Mouse (Mus musculus) G1E-ER4 (cell line): ENCODE data around the gene Blmh. TPM values are rescaled to one million over a fixed set of nuclear protein-coding genes. Genes with fewer than 3 reads are reported as not detected.

ENCODE experiments used
- GATA1 ChIP-seq: IDR thresholded peaks from one replicate; pipeline ENCODE4 v1.8.0; 2012; ENCODE audit warnings: low read length, inconsistent platforms
- polyA plus RNA-seq: library from polyadenylated mRNA; stranded (reverse); fragments of >175 nt; gene quantifications from 2 replicates; pipeline ENCODE4 v1.2.3, GENCODE M21; 2012

Gene Blmh
- 23.0 and 23.7 TPM in 2 replicates for polyA plus RNA-seq

DNA sequence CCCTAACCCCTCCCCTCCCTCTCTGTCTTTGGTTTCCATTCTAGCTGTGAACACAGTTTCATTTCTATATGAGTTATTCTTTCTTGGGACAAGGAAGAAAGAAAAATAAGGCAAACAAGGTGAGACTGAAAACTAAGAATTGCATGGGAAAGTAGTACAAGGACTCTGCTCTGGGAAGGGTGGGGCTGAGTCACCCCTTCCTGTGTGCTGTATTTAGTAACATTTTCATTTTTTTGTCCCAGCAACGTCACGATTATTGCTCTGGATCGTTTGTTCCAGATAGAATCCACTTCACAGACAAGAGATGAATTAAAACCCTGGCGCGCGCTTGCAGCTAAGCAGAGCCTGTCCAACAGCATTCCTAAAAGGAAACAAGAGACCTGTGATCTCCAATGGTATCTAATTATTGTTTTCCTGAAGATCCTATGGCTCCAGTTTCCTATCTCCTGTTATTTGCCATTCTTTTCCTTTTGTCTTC, at the start of gene Blmh:
TSS of gene Blmh (plus strand) at position 51 of the 478 bp plus-strand sequence.
- TF ChIP-seq GATA1 = no peak

DNA sequence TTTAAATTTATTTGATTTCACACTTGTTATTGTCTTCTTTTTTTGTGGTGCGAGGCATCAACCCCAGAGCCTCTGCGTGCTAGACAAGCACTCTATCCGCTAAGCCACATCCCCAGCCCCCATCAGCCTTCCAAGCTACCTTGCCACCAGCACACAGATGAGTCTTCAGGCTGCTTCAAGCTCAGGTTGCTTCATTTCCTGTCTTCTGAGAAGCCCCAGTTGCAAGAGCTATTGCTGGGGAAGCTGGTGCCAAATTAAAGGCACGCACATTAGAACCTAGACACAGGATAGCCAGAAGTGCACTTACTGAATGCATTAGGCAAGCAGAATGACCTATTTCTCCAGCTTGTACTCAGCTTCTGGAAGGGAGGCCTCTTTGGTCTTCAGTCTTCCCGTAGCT, 44.8 kb upstream of the Blmh start:
- TF ChIP-seq GATA1 = no peak

DNA sequence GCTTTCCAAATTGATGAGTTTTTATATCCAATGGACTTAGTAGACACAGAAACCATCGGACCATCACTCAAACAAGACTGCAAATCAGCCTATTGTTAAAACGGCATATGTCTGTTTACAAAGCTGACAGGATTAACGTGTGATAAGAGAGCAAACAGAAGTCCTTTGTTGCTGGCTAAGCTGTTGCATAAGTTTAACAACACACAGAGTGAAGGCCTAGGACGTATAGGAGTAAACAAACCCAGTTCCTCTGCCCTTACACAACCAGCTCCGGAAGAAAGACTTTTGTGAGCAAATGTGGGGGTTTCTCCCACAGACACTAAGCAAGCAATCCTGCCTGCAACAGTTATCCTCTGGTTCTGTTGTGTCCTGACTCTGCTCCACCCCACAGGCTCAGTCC, 40.2 kb upstream of the Blmh start:
- TF ChIP-seq GATA1 = no peak

DNA sequence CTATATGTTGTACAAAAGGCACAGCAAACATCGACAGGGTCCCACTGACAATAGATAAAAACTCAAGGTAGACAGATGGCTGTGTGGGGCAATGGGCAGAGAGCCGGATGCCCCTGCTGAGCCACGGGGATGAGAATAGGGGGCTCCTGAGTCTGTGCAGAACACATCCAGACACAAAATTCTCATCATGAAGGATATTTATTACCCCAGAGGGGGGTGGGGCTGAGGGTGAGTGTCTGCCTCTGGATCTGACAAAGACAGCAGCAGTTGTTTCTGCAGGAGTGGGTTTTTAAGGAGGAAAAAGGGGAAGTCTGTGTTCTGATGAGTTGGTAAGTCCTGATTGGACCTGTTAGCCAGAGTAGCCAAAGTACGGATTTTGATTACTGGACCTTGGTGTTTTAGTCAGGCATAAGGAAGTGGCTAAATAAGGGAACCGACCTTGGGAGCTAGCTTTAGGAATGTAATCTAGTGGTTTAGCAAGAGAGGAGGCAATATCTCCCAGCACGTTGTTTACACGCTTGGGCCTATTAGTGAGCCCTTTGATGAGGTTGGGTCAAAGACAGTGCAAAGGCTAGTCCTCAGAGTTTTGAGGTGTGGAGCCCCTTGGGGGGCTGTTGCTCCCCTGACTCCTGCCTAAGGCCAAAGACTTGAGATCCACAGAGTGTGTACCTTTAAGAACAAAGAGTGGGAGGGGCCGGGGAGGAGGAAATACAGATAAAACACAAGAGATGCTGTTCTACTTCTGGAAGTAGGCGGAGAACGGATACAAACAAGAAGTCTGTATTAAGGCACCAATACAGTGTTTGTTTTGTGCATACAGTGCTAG, 35.1 kb upstream of the Blmh start:
- no peak for TF ChIP-seq GATA1

DNA sequence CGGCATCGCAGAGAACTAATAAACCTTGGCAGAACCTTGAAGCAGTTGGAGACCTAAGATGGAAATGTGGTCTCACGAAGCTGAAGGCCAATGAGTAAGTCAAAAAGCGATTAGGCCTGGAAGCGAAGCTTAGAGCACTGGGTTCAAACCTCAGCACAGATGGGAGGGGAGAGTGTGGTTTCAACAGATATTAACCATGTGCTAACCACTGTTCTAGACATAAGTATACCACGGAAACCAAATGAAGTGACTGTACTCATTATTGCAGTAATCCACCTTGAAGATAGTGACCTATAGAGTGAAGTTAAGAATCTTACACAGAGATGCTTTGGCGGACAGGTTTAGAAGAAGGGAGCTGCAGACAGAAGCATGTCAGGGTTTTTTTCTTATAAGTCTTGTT, 33.4 kb upstream of the Blmh start:
- TF ChIP-seq GATA1 = no peak

DNA sequence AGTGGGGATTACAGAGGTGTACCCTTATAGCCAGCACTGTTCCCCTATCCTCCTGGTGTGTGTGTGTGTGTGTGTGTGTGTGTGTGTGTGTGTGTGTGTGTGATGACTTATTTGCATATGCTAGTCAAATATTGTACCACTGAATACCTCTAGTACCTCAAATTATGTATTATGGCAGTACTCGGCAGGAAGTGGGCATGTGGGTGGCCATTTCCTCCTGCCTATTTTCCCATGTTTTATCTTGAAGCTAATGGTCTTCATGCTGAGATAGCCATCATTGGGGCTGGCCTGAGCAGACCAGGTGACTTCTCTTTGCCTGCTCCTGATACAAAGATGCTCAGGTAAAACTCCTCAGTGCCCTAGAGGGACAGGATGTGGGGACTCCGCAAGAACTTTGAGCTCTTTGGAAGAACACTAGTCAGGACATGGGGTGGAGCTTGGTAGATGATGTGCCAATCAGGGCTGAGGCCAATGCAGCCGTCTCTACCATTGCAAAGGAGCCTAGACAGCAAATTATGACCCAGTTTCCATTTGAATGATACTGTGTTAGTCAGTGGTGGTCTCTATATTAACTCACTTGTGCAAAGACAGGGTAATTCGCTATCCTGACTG, 32.8 kb upstream of the Blmh start:
- no peak for TF ChIP-seq GATA1

DNA sequence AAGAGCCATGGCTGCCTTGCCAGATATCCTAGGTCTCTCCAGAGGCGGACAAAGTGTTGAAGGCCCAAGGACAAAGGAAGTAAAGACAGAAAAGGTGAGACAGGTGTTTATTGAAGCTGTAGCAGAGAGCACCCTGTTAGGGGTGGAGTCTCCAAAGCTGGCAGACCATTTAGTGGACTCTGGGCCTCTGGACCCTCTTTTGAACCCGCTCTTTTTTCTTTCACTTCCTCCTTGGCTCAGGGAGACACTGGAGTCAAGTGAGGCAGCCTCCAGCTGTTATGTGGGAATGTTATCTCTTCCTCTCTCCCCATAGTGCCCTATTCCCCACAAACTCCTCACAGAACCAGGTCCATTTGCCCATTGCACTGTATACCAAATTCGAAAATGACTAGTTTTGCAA, 31.6 kb upstream of the Blmh start:
- TF ChIP-seq GATA1 = no peak

DNA sequence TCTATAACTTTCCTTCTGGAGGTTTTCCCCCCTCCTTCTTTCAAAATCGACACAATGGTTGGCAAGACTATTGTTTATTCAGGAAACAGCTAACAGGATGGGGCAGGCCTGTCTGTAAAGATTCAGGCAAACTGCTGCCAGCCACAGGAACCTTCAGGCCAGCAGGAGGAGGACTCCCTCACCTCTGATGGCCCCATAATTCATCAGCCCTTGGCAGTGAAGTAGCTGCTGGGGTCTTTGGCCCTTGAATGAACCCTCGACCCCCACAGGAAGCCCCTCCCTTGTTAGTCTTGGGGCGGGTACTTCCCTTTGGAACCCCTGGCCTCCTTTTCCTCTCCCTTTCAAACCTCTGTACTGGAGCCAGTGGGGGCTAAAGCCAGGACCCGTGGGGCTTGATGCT, 31.0 kb upstream of the Blmh start:
- TF ChIP-seq GATA1 = no peak

DNA sequence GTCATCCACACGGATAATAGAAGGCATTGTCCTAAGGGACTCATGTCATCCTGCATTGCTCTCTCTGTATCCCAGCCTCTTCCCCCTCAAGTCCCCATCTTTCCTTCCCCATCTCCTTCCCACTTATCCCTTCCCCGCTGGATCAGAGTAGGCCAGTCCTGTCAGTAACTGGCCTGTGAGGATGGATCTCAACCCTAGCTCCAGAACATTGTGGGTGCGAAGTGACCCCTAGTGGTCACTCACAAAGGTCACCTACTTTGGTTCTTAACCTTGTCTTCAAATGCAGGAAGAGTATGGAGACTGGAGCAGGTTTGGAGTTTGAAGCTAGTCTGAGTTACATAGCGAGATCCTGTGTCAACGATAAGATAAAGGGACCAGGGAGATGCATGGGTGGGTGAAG, 30.4 kb upstream of the Blmh start:
- no peak for TF ChIP-seq GATA1

DNA sequence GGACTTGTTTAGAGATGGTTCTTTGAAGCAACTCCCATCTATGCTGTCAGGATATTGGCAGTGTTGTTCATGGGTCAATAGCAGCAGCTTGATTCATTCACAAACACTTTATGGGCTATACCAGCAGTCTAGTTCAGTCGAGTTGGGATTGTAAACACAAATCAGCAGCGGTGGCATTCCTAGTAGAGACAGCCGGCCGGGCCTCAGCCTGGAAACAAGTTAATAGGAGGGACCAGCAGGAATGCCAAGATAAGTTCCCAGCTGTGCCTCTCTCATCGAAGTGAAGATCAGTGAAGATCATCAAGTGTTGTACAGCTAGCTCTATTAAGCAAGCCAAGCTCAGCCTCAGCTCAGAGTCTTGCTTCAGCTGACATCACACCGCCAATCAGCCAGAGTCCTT, 28.2 kb upstream of the Blmh start:
- TF ChIP-seq GATA1 = no peak

DNA sequence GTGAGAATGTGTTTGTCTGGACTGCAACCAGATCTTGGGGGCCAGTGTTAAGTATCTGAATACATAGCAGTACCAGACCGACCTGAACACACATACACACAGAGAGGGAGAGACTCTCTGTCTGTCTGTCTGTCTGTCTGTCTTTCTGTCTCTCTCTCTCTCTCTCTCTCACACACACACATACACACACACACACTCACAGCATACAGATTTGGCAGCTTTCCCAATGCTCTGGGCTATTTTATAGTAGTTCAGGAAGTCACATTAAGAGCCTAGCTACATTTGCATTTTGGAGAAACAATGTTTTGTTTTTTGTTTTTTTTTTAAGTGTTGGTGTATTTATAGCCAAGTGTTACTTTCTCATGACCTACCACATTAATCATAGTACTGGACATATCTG, 27.5 kb upstream of the Blmh start:
- TF ChIP-seq GATA1 = no peak

DNA sequence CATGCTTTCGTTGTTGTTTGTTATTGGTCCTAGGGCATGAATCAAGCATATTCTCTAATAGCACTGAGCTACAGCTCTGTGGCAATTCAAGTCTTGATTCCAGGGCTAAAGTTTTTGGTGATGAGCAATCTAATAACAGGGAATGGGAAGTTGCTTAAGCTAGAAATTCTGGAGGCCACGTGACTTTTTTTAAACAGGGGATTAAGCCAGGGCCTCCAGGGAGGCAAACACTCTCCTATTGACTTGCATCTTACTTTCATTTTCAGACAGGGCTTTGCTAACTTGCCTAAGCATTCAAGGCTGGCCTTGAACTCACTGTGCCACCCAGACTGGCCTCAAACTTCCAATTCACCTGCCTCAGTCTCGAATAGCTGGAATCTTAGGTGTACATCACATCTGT, 26.7 kb upstream of the Blmh start:
- no peak for TF ChIP-seq GATA1

DNA sequence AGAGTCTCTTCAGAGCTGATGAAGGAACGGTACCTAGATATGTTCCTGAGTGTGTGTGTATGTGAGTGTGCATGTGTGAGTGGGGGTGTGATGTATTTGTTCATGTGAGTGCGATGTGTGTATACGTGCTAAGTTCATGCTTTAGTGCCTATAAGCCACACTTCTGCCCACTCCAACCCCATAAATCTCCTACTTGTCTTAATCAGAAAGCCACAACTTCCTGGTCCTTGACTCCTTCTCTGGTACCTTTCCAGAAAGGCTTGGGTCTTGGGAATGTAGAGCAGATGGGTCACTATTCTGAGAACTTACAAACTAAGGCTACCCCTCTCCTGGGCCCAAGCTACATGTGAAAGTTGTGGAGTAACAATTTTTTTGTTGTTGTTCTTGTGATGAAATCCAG, 25.9 kb upstream of the Blmh start:
- TF ChIP-seq GATA1 = no peak

DNA sequence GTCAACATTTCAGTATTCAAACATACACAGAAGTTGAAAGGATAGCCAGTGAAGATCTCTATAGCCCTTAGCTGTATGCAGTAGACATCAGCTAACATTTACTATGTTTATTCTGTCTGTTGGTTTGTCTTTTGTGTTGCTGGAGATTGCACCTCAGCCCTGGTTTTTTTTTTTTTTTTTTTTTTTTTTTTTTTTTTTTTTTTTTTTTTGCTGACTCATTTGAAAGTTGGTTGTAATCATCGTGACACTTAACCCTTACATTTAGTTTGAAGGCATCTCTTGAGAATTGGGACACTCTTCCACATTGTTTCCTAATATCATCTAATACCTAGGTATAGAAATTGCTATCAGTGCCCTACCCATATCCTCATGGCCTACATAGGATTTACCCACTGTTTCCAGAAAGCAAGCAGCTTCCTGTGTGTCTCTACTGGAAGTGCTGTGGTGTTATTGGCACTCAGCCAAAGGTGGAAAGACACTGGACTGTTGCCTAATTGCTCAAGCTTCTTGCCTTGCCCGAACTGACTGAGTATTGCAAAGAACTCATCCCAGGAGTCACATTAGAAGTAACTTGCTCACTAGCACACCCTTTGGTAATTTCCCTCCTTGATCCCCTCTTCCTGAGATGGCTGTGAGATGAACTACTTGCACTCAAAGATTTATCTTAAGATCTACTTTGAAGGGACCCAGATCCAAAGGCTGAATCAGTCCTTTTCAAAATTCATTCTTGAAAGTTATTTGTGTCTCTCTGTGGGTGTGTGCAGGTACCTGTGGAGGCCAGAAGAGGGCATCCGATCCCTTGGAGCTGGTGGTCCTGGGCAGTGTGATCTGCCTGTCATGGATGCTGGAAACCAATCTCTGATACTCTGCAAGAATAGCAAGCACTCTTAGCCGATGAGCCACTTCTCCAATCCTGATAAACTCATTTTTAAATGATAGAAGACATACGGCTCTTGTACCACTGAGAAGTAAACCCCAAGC, 24.6 kb upstream of the Blmh start:
- TF ChIP-seq GATA1 = no peak

DNA sequence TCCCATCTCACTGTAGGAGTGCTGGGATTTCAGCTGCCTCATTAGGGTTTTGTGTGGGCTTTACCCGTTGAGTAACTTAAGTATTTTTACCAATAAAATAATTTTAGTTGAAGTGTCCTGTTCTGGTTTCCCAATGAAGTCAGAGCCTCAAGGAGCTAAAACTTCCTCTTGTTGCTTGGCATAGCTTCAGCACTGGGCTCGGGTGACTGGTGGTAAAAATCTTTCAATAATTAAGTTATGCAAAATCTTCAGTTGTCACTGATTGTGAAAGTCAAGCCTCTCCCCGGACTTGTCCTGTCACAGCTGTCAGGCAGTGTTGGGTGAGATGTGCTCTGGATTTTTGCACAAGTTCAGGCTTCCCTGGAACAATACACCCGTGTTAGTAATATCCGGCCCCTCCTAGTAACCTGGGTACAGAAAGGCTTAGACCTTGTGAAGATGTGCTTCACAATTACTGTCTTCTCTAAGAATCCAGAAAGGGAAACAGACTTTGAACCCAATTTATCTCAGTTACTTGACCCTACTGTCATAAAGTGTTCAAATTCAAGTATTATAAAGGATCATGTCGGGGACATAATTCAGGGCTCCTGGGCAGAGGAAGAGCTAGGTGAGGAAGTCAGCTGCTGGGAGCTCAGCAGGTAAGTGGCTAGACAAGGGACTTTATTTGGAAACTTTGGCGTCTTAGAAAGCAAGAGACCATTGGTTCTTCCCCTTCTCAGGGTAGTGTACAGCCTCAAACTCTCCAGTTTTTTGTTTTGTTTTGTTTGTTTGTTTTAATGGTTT, 22.8 kb upstream of the Blmh start, which contains the start of gene Tmigd1:
TSS of gene Tmigd1 (plus strand) at position 581 of the 783 bp plus-strand sequence.
- TF ChIP-seq GATA1 = no peak
